Comparison of ENCODE assay signal across 8 mouse cellular contexts in the genomic region with DNA sequence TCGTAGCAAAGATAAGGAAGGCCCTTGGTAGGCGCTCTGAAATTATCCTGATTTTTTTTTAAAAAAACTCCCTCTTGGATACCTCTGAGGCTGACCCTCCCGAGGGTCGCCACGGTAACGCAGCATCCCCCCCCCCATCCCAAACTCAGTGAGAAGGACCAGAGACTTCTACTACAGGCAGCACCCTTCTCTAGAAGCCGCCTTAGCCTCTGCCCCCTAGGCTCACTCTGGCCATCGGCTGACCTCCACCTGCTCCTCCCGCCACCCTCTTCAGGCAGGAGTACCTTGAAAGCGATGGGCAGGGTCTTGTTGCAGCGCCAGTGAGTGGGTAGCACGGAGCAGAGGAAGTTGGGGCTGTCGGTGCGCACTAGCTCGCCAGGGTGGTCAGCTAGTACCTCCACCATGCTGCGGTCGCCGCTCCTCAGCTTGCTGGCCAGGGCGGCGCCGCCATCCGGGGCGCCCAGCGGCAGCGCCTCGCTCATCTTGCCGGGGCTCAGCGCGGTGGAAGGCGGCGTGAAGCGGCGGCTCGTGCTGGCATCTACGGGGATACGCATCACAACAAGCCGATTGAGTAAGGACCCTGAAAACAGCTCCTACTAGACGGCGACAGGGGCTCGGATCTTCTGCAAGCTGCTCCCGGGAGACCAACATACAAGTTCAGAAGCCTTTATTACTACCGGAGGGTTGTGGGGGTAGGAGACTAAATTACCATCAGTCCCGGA.
A peak's percentile ranks its signal among the peaks of the same experiment; 100 is the strongest.
DNase-seq lines count a peak whose midpoint lies in the region; ATAC-seq and TF ChIP-seq lines count a peak whose summit lies in the region.

No protein-coding gene starts in this region.

- H3K9me3 ChIP-seq in CH12.LX (replicated peaks; ENCODE audit: low read length), result peaks cover 41% of the 10 kb centered on the region
- no peaks in the 10 kb centered on the region for H3K9me3 ChIP-seq in embryonic facial prominence, embryonic 13.5 days
- no peaks in the 10 kb centered on the region for H3K9me3 ChIP-seq in hindbrain, embryonic 15.5 days
- H3K9me3 ChIP-seq in stomach, embryonic 15.5 days, result no peaks in the 10 kb centered on the region

- no peak for TF ChIP-seq CTCF in CH12.LX (conservative IDR thresholded peaks at IDR 0.05 in 1 of 2, IDR thresholded peaks at IDR 0.05 in 1 of 2; ENCODE audit: low read depth in 2 of 2, low read length in 2 of 2)
- TF ChIP-seq CTCF in lung, adult 2 months (IDR thresholded peaks at IDR 0.05; ENCODE audit: insufficient read depth, low read length), result no peak

- H3K4me1 ChIP-seq in CH12.LX (ENCODE audit: control insufficient read depth in 1 of 2, insufficient read depth in 2 of 2), result peaks cover 4 to 38% of the 10 kb centered on the region in 2 experiments; a peak in 3 of 4 replicates
- peaks cover 55% of the 10 kb centered on the region for H3K4me1 ChIP-seq in embryonic facial prominence, embryonic 13.5 days
- peaks cover 43% of the 10 kb centered on the region for H3K4me1 ChIP-seq in hindbrain, embryonic 15.5 days (replicated peaks)
- peaks cover 5% of the 10 kb centered on the region; the same call in 1 of the 2 replicates for H3K4me1 ChIP-seq in lung, adult 2 months (ENCODE audit: control insufficient read depth, insufficient read depth, low read length)
- H3K4me1 ChIP-seq in stomach, embryonic 15.5 days, result peaks cover 26% of the 10 kb centered on the region

- H3K4me2 ChIP-seq in CH12.LX (ENCODE audit: insufficient read depth, low read depth, poor library complexity, severe bottlenecking), result no peak overlapping the region; the same call in 1 of the 2 replicates
- peak overlapping the region; percentile 97 for H3K4me2 ChIP-seq in embryonic facial prominence, embryonic 13.5 days
- H3K4me2 ChIP-seq in hindbrain, embryonic 15.5 days, result peak overlapping the region; percentile 44
- H3K4me2 ChIP-seq in stomach, embryonic 15.5 days, result peak overlapping the region; percentile 45

- H3K36me3 ChIP-seq in CH12.LX (replicated peaks in 1 of 2; ENCODE audit: control insufficient read depth in 1 of 2, insufficient read depth in 1 of 2, low read length in 1 of 2), result peaks cover 0 to 49% of the 10 kb centered on the region in 2 experiments
- H3K36me3 ChIP-seq in embryonic facial prominence, embryonic 13.5 days, result no peaks in the 10 kb centered on the region
- no peaks in the 10 kb centered on the region for H3K36me3 ChIP-seq in hindbrain, embryonic 15.5 days
- no peaks in the 10 kb centered on the region for H3K36me3 ChIP-seq in stomach, embryonic 15.5 days

- no peak for ATAC-seq in cerebellum, adult (ENCODE audit: insufficient number of reproducible peaks, low FRiP score, low TSS enrichment)
- no peak for ATAC-seq in embryonic facial prominence, embryonic 13.5 days (ENCODE audit: insufficient number of reproducible peaks, insufficient read depth, low FRiP score, low TSS enrichment, low read depth)
- no peak for ATAC-seq in hindbrain, embryonic 15.5 days (ENCODE audit: low FRiP score, low read depth)
- ATAC-seq in stomach, embryonic 15.5 days (ENCODE audit: insufficient read depth, low FRiP score, low read depth), result no peak

- TF ChIP-seq POLR2A in CH12.LX (IDR thresholded peaks at IDR 0.05; ENCODE audit: low read depth, low read length), result no peak
- TF ChIP-seq POLR2A in lung, adult 2 months (IDR thresholded peaks at IDR 0.05; ENCODE audit: borderline replicate concordance, extremely low read depth, low read depth, low read length), result peak; percentile 68; the same call in 1 of the 2 replicates

- H3K79me2 ChIP-seq in CH12.LX (replicated peaks; ENCODE audit: control insufficient read depth, extremely low read depth, insufficient read depth, poor library complexity, severe bottlenecking), result peaks cover 10% of the 10 kb centered on the region

- peak overlapping the region; percentile 0 for H3K9ac ChIP-seq in CH12.LX (ENCODE audit: insufficient read depth, low read depth)
- peak overlapping the region; percentile 84 for H3K9ac ChIP-seq in embryonic facial prominence, embryonic 13.5 days
- no peak overlapping the region for H3K9ac ChIP-seq in hindbrain, embryonic 15.5 days
- H3K9ac ChIP-seq in stomach, embryonic 15.5 days, result peak overlapping the region; percentile 32; the same call in 1 of the 2 replicates

- no peak for TF ChIP-seq RAD21 in CH12.LX (IDR thresholded peaks at IDR 0.05; ENCODE audit: low read depth, low read length)

- no peak for TF ChIP-seq EP300 in CH12.LX (IDR thresholded peaks at IDR 0.05; ENCODE audit: low read length)

- no peak overlapping the region for H3K27ac ChIP-seq in CH12.LX (ENCODE audit: insufficient read depth, low read depth)
- peak overlapping the region; percentile 55 for H3K27ac ChIP-seq in embryonic facial prominence, embryonic 13.5 days
- no peak overlapping the region for H3K27ac ChIP-seq in hindbrain, embryonic 15.5 days (replicated peaks)
- no peak overlapping the region for H3K27ac ChIP-seq in stomach, embryonic 15.5 days

- under 1% methylated on average over 43 of the region's 43 CpGs for WGBS in embryonic facial prominence, embryonic 13.5 days
- under 1% methylated on average over 43 of the region's 43 CpGs for WGBS in hindbrain, embryonic 15.5 days
- 9% methylated on average over 43 of the region's 43 CpGs for WGBS in lung, adult 2 months
- 1% methylated on average over 43 of the region's 43 CpGs for WGBS in stomach, embryonic 15.5 days

- in situ Hi-C loops in CH12.LX (cut with MboI; ENCODE audit: low pct_ligation_motif_present, low pct_unique_long_range_greater_than_20kb, low sequenced_read_pairs), result loop anchor here (5.0 kb wide), 1 partner anchor 128 kb away; no protein-coding TSS in a partner anchor

- peak; percentile 16 to 35 for DNase-seq in cerebellum, postnatal 14 days
- no peak for DNase-seq in CH12.LX (ENCODE audit: extremely low read depth)
- peak; percentile 69 for DNase-seq in lung, adult 2 months
- DNase-seq in urinary bladder, postnatal 10 days (ENCODE audit: low spot score), result no peak

- H3K27me3 ChIP-seq in CH12.LX (replicated peaks), result no peaks in the 10 kb centered on the region
- H3K27me3 ChIP-seq in embryonic facial prominence, embryonic 13.5 days, result peaks cover 22% of the 10 kb centered on the region
- peaks cover 75% of the 10 kb centered on the region for H3K27me3 ChIP-seq in hindbrain, embryonic 15.5 days
- peaks cover 30% of the 10 kb centered on the region for H3K27me3 ChIP-seq in stomach, embryonic 15.5 days (replicated peaks)

- dilution Hi-C loops in CH12.LX (cut with MboI; ENCODE audit: extremely low pct_ligation_motif_present, extremely low pct_unique_long_range_greater_than_20kb, low sequenced_read_pairs), result no loop called here

- H3K4me3 ChIP-seq in CH12.LX (replicated peaks in 1 of 3; ENCODE audit: low read depth in 2 of 3, low read length in 2 of 3, poor library complexity in 1 of 3), result peak overlapping the region in 2 of 3 experiments; percentile 51 to 53
- peak overlapping the region; percentile 68 for H3K4me3 ChIP-seq in embryonic facial prominence, embryonic 13.5 days
- peak overlapping the region; percentile 24 for H3K4me3 ChIP-seq in hindbrain, embryonic 15.5 days
- H3K4me3 ChIP-seq in lung, adult 2 months (replicated peaks; ENCODE audit: extremely low read depth, low read depth, low read length), result peak overlapping the region; percentile 74
- peak overlapping the region; percentile 46 for H3K4me3 ChIP-seq in stomach, embryonic 15.5 days (replicated peaks)

TF ChIP-seq in CH12.LX, 34 proteins besides CTCF, POLR2A, EP300 and RAD21:
- TF ChIP-seq MAFK (IDR thresholded peaks at IDR 0.05; ENCODE audit: insufficient replicate concordance, low read length) (no peak), SMC3 (IDR thresholded peaks at IDR 0.05; ENCODE audit: low read depth, low read length) (no peak), NELFE (IDR thresholded peaks at IDR 0.05; ENCODE audit: low read depth, low read length) (no peak), MAX (IDR thresholded peaks at IDR 0.05; ENCODE audit: low read length) (no peak), UBTF (IDR thresholded peaks at IDR 0.05; ENCODE audit: low read depth, low read length) (peak; percentile 62), SIN3A (IDR thresholded peaks at IDR 0.05; ENCODE audit: low read length) (0 out of 2 replicates have a peak, but pooled peaks have one; percentile 37), ETS1 (conservative IDR thresholded peaks at IDR 0.05; ENCODE audit: low read depth, low read length) (no peak), E2F4 (IDR thresholded peaks at IDR 0.05; ENCODE audit: insufficient replicate concordance, low read depth, low read length) (no peak), TCF12 (IDR thresholded peaks at IDR 0.05; ENCODE audit: low read depth, low read length) (no peak), MYC (IDR thresholded peaks at IDR 0.05; ENCODE audit: low read depth, low read length) (no peak)

Comparison
In these comparisons a context has a peak if more than half of its experiments do, and no peak if none do; other contexts are left out.
1. DNase-seq: peak in cerebellum, postnatal 14 days (2 of 2) and lung, adult 2 months (single experiment); none in CH12.LX (single experiment) and urinary bladder, postnatal 10 days (single experiment).
2. H3K4me3 ChIP-seq: peak in every context shown above with its lines; median percentile 74 in lung, adult 2 months; 68 in embryonic facial prominence, embryonic 13.5 days; 52 in CH12.LX; 46 in stomach, embryonic 15.5 days; 24 in hindbrain, embryonic 15.5 days.